Mouse (Mus musculus) forebrain, embryonic 13.5 days (tissue): ENCODE measurements around the gene Tecpr2. TPM values are rescaled to one million over a fixed set of nuclear protein-coding genes. Genes with fewer than 3 reads are reported as not detected.

Experiments
- ATAC-seq: fragments of 200-750 bp; cut with Nextera tagmentation; 2 replicates; pipeline ENCODE4 v1.8.0; 2017
- H3K27ac ChIP-seq: fragments of 300-500 bp; sonication (generic); 2 replicates; pipeline ENCODE4 v1.5.1; 2015; ENCODE audit warnings: inconsistent platforms, mild to moderate bottlenecking, moderate library complexity
- H3K27me3 ChIP-seq: fragments of 300-500 bp; sonication (generic); 2 replicates; pipeline ENCODE4 v1.6.1; 2015; ENCODE audit warnings: mild to moderate bottlenecking, inconsistent platforms
- H3K36me3 ChIP-seq: fragments of 300-500 bp; sonication (generic); 2 replicates; pipeline ENCODE4 v1.6.1; 2015; ENCODE audit warnings: mild to moderate bottlenecking, inconsistent platforms; ENCODE audit not compliant: poor library complexity, severe bottlenecking
- H3K4me1 ChIP-seq: fragments of 300-500 bp; sonication (generic); 2 replicates; pipeline ENCODE4 v1.6.1; 2015; ENCODE audit warnings: inconsistent platforms
- H3K4me2 ChIP-seq: fragments of 300-500 bp; sonication (generic); 2 replicates; pipeline ENCODE4 v1.6.1; 2015; ENCODE audit warnings: inconsistent platforms, mild to moderate bottlenecking, moderate library complexity
- H3K4me3 ChIP-seq: fragments of 300-500 bp; sonication (generic); 2 replicates; pipeline ENCODE4 v1.5.1; 2015; ENCODE audit warnings: mild to moderate bottlenecking, inconsistent platforms
- H3K9ac ChIP-seq: fragments of 300-500 bp; sonication (generic); 2 replicates; pipeline ENCODE4 v1.6.1; 2015; ENCODE audit warnings: mild to moderate bottlenecking, inconsistent platforms
- H3K9me3 ChIP-seq: fragments of 300-500 bp; sonication (generic); replicated peaks from 2 replicates; pipeline ENCODE4 v1.6.1; 2016; ENCODE audit warnings: inconsistent platforms
- WGBS: fragments of 180-500 bp; shearing (Covaris S2); methylation state at CpG from one replicate; pipeline ENCODE4 v1.1.7; 2015; 5-methylcytosine and 5-hydroxymethylcytosine counted together
- polyA plus RNA-seq: library from polyadenylated mRNA; unstranded; fragments of >200 nt; fragmentation: Nextera tagmentation; extraction: Ambion mirVana; gene quantifications from 2 replicates; pipeline ENCODE4 v1.2.1, GENCODE M21; 2015

Gene Tecpr2
- polyA plus RNA-seq, 1 experiment from 2014 or later, result 5.4 TPM

DNA sequence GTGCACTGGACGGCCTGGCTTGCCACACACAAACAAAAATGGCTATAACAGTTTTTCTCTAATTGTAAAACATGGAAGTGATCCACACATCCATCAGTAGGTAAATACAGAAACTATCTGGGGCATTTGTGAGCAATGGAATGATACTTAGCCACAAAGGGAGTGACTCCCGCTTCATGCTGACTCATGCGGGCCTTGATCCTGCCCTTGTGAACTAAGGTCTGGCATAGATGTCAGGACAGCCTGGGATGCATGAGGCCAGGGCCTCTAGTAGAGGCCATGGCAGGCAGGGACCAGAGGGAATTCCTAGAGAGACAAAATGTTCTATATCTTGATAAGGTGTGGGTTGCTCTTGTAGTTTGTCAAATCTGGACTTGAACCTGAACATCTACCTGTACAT, 64.4 kb downstream of the Tecpr2 start:
- ATAC-seq, result no peak
- Histone ChIP-seq H3K9me3 (no peaks in the 10 kb centered on the region), H3K4me1 (no peaks in the 10 kb centered on the region), H3K4me3 (no peak overlapping the region), H3K4me2 (no peak overlapping the region), H3K9ac (no peak overlapping the region), H3K36me3 (peaks cover 29% of the 10 kb centered on the region), H3K27ac (no peak overlapping the region), H3K27me3 (no peaks in the 10 kb centered on the region)
- WGBS, result 90% methylated on average over 3 of the region's 3 CpGs

DNA sequence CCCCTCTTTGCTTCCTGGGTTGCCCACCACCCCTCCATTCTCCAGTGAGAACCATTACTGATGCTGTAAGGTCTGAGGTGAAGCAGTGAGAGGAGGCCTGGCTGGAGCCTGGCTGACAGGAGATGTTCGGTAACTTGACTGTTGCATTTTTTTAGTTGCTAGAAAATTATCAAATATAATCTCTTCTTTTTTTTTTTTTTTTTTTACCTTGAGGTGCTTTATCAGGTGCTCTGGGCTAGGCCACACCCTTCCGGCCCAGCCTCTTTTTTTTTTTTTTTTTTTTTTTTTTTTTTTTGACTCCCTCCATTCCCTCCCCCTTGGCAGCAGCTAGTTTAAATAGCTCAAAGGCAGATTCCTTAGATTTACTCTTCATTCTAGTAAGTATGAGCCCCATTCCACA, 64.8 kb downstream of the Tecpr2 start:
- Histone ChIP-seq H3K4me2 (no peak overlapping the region), H3K27ac (no peak overlapping the region), H3K27me3 (no peaks in the 10 kb centered on the region), H3K9ac (no peak overlapping the region), H3K9me3 (no peaks in the 10 kb centered on the region), H3K4me1 (no peaks in the 10 kb centered on the region), H3K4me3 (no peak overlapping the region), H3K36me3 (peaks cover 26% of the 10 kb centered on the region)
- WGBS, result 86% methylated on average over 2 of the region's 2 CpGs
- no peak for ATAC-seq

DNA sequence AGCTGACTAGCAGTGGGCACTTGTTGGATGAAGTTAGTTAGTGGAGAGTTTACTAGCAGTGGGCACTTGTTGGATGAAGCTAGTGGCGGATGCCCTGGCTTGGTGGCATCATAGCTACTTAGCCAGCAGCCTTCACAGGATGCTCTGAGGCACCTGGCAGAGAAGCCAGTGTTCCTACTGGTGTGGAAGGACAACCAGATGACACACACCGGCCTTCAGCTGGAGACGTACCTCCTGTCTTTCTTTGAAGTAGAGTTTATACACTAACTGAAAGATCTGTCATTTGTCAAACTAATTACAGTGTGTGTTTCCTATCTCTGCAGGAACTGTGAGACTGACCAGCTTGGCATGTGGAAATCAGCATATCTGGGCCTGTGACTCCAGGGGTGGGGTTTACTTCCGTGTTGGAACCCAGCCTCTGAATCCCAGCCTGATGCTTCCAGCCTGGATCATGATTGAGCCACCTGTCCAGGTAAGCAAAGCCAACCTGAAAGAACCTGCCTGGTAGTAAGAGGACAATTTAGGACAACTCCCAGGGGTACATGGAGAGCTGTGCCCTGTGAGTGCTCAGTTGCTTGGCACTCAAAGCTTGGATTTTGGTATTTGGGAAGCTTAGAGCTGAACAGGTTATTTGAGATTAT, 65.4 kb downstream of the Tecpr2 start:
- no peaks in the 10 kb centered on the region for H3K9me3 ChIP-seq
- WGBS, result 93% methylated on average over 4 of the region's 4 CpGs
- H3K4me1 ChIP-seq, result no peaks in the 10 kb centered on the region
- no peak for ATAC-seq
- H3K27me3 ChIP-seq, result no peaks in the 10 kb centered on the region
- no peak overlapping the region for H3K9ac ChIP-seq
- H3K4me3 ChIP-seq, result no peak overlapping the region
- H3K27ac ChIP-seq, result no peak overlapping the region
- no peak overlapping the region for H3K4me2 ChIP-seq
- peaks cover 27% of the 10 kb centered on the region for H3K36me3 ChIP-seq

DNA sequence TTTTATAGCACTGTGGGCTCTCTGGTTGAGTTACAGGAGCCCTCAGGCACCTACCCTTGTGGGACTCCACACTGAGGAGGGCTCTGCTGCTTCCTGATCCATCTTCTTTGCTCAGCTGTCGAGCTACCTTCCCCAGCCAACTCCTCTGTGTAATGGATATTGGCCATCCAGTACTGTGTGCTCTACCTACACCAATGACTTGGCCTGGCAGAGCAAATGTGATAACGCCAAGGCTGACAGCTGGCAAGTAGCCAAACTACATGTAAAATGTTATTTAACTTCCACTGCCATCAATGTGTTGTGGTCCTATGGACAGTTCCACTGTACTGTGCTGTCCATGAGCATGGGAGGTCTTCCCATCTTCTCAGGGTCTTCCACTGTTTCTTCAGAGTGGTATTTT, 72.9 kb downstream of the Tecpr2 start:
- 97% methylated on average over 2 of the region's 2 CpGs for WGBS
- Histone ChIP-seq H3K4me1 (0 out of 2 replicates have a peak, but pooled peaks cover 3% of the 10 kb centered on the region), H3K4me2 (no peak overlapping the region), H3K9ac (no peak overlapping the region), H3K4me3 (no peak overlapping the region), H3K27me3 (no peaks in the 10 kb centered on the region), H3K27ac (no peak overlapping the region), H3K36me3 (peaks cover 19% of the 10 kb centered on the region), H3K9me3 (no peaks in the 10 kb centered on the region)
- no peak for ATAC-seq

DNA sequence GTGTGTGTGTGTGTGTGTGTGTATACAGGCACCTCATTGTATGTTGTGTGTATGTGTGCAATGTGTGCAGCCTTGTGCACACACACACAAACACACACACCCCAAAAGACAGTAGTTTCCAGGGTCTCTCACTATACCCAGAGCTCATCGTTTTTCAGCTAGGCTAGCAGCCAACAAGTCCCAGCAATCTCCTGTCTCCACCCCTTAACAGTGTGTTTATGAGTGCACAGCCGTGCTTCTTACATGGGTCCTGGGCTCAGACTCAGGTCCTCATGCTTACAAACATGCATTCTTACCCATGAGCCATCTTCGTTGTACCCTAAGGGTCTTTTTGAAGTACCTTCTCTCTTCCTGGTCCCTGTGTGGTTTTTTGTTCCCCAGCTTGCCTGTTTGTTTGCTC, 76.4 kb downstream of the Tecpr2 start:
- Histone ChIP-seq H3K27ac (no peak overlapping the region), H3K9ac (no peak overlapping the region), H3K4me3 (no peak overlapping the region), H3K36me3 (peaks cover 39% of the 10 kb centered on the region), H3K27me3 (no peaks in the 10 kb centered on the region), H3K4me1 (0 out of 2 replicates have a peak, but pooled peaks cover 3% of the 10 kb centered on the region), H3K9me3 (no peaks in the 10 kb centered on the region), H3K4me2 (no peak overlapping the region)
- WGBS, result 84% methylated on average over 3 of the region's 3 CpGs
- no peak for ATAC-seq

DNA sequence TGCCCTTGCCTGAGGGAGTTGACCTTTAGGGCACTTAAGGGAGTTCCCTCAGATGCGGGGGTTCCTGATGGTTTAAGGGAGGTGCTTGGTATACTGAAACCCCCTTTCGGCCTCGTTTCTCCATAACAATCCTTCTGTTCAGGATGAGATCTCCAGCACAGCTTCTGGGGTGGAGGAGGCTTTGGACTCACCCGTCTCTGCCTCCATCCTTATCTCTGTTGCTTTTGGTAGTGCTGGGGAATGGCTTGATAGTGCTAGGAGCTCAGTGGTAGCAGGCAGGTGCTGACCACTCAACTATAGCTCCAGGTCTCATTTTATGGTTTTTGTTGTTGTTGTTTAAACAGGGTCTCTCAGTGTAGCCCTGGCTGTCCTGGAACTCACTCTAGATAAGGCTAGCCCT, 77.0 kb downstream of the Tecpr2 start:
- H3K4me2 ChIP-seq, result no peak overlapping the region
- peaks cover 40% of the 10 kb centered on the region for H3K36me3 ChIP-seq
- no peaks in the 10 kb centered on the region for H3K27me3 ChIP-seq
- H3K4me3 ChIP-seq, result no peak overlapping the region
- no peaks in the 10 kb centered on the region for H3K9me3 ChIP-seq
- no peak overlapping the region for H3K27ac ChIP-seq
- 84% methylated on average over 4 of the region's 4 CpGs for WGBS
- 0 out of 2 replicates have a peak, but pooled peaks cover 3% of the 10 kb centered on the region for H3K4me1 ChIP-seq
- no peak overlapping the region for H3K9ac ChIP-seq
- no peak for ATAC-seq

DNA sequence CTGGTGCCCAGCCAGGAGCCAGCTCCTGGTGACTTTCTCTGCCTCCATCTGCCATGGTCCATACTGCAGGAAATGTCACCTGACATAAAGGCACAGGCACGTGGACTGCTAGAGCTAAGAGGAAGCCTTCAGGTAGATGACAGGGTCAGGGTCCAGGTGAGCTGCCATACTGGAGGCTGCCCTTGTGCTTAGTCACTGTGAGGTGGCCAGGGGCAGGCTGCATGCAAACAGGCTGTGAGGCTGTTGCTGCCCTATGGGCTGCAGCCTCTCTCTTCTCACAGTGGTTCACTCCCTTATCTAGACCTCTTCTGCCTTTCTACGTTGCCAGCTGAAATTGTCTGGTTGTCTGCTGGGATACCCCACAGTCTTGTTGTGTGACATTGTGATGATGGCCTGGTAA, 78.1 kb downstream of the Tecpr2 start:
- H3K4me1 ChIP-seq, result 0 out of 2 replicates have a peak, but pooled peaks cover 3% of the 10 kb centered on the region
- peaks cover 39% of the 10 kb centered on the region for H3K36me3 ChIP-seq
- ATAC-seq, result no peak
- H3K9ac ChIP-seq, result no peak overlapping the region
- H3K27ac ChIP-seq, result no peak overlapping the region
- no peaks in the 10 kb centered on the region for H3K9me3 ChIP-seq
- no peak overlapping the region for H3K4me2 ChIP-seq
- H3K4me3 ChIP-seq, result no peak overlapping the region
- H3K27me3 ChIP-seq, result no peaks in the 10 kb centered on the region
- 89% methylated on average over 2 of the region's 2 CpGs for WGBS

DNA sequence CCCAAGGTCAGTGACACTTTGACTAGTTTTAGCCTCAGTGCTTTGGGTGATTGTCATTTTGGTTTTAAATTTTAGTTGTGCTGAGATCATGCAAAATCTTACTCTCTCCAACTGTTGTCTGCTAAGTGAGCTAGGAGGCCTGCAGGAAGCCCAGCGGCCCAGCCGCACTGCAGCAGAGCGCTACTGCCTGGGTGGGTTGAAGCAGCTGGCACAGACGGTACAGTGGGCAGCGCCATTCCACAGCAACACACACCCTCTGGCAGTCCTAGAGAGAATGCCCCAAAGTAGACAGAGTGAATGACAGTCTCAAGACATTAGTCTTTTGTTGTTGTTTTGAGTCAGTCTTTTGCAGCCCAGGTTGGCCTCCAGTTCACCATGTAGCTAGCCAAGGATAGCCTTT, 81.3 kb downstream of the Tecpr2 start:
- ATAC-seq, result no peak
- H3K4me3 ChIP-seq, result no peak overlapping the region
- H3K36me3 ChIP-seq, result peaks cover 64% of the 10 kb centered on the region
- no peak overlapping the region for H3K27ac ChIP-seq
- no peaks in the 10 kb centered on the region for H3K4me1 ChIP-seq
- WGBS, result 99% methylated on average over 5 of the region's 5 CpGs
- H3K9me3 ChIP-seq, result no peaks in the 10 kb centered on the region
- H3K9ac ChIP-seq, result no peak overlapping the region
- no peak overlapping the region for H3K4me2 ChIP-seq
- no peaks in the 10 kb centered on the region for H3K27me3 ChIP-seq

DNA sequence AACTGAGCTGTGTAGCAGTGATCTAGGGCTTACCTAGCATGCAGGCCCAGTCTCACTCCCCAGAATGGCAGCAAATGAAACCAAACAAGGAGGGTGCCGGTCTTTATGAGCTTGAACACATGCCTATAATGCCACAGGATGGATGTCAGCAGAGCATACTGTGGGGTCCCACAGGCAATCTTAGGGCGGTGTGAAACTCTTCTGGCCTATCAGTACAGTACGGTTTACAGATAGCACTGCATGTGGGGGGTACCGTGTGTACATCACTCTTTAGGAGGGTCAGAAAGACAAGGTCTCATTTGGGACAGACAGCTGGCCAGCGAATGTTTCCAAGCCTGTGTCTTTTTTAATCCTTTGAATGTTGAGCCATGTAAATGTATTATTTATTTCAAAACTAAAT, 82.9 kb downstream of the Tecpr2 start:
- Histone ChIP-seq H3K9me3 (0 out of 2 replicates have a peak, but pooled peaks cover 2% of the 10 kb centered on the region), H3K4me2 (no peak overlapping the region), H3K4me3 (no peak overlapping the region), H3K4me1 (no peaks in the 10 kb centered on the region), H3K9ac (no peak overlapping the region), H3K36me3 (peaks cover 78% of the 10 kb centered on the region), H3K27me3 (no peaks in the 10 kb centered on the region), H3K27ac (no peak overlapping the region)
- WGBS, result 96% methylated on average over 5 of the region's 5 CpGs
- ATAC-seq, result no peak

DNA sequence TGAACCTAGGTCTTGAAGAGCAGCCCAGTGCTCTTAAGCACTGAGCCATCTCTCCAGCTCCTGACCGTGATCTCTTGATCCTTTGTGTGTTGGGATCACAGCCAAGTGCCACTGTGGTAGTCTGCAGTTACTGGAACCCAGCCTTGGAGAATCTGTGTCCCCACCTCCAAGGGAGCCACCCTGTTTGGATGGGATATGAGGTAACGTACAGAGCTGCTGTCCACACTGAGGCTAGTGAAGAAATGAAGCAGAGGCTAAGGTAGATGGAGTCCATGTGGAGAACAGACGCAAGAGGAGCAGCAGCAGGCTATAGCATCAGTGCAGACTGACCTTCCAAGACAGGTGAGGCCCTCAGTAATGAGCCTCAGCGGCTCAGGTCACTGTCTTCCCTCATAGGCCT, 84.8 kb downstream of the Tecpr2 start:
- Histone ChIP-seq H3K4me2 (no peak overlapping the region), H3K4me1 (peaks cover 11% of the 10 kb centered on the region), H3K27ac (no peak overlapping the region), H3K9me3 (0 out of 2 replicates have a peak, but pooled peaks cover 3% of the 10 kb centered on the region), H3K36me3 (peaks cover 65% of the 10 kb centered on the region), H3K27me3 (no peaks in the 10 kb centered on the region), H3K4me3 (no peak overlapping the region), H3K9ac (no peak overlapping the region)
- ATAC-seq, result no peak
- 88% methylated on average over 4 of the region's 4 CpGs for WGBS

DNA sequence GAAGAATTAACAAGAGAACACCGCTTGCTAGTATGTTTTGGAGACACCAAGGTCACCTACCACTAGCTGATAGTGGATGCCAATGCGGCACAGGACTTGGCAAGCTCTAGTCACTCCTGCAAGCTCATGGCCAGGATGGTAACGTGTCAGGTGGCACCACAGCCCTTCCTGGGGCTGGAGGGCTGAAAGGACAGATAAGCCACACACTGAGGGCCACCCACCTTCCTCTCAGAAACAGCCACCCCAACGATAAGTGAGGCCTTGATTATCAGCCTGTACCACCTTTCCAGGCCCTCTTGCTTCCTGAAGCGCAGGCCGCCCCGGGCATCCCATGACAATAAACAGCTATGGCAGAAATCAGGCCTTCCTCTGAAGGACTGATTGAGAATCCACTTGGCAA, 85.2 kb downstream of the Tecpr2 start:
- H3K4me2 ChIP-seq, result no peak overlapping the region
- no peak overlapping the region for H3K4me3 ChIP-seq
- ATAC-seq, result no peak
- peaks cover 13% of the 10 kb centered on the region for H3K4me1 ChIP-seq
- peaks cover 60% of the 10 kb centered on the region for H3K36me3 ChIP-seq
- 92% methylated on average over 7 of the region's 7 CpGs for WGBS
- no peaks in the 10 kb centered on the region for H3K27me3 ChIP-seq
- no peak overlapping the region for H3K9ac ChIP-seq
- 0 out of 2 replicates have a peak, but pooled peaks cover 3% of the 10 kb centered on the region for H3K9me3 ChIP-seq
- H3K27ac ChIP-seq, result no peak overlapping the region

DNA sequence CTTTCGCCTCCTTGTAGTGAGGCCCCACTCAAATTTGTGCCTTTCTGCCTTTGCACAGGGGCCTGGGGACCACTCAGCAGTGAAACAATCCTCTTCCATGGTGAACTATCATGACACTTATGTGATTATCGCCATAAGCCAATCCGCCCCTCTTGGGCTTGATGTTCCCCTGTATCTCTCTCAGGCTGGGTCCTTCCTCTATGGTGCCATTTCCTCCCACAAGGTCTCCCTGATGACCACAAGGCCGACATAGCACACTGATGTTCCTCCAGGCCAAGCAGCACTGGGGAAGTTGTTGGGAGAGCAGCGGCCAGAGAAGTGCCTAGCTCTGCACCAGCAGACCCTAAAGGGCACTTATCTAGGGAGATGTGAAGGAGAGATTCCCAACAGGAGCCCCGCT, 85.7 kb downstream of the Tecpr2 start:
- Histone ChIP-seq H3K4me1 (peaks cover 14% of the 10 kb centered on the region), H3K4me2 (no peak overlapping the region), H3K4me3 (no peak overlapping the region), H3K36me3 (peaks cover 56% of the 10 kb centered on the region), H3K27me3 (no peaks in the 10 kb centered on the region), H3K9me3 (0 out of 2 replicates have a peak, but pooled peaks cover 3% of the 10 kb centered on the region), H3K27ac (no peak overlapping the region), H3K9ac (no peak overlapping the region)
- 90% methylated on average over 6 of the region's 6 CpGs for WGBS
- no peak for ATAC-seq

DNA sequence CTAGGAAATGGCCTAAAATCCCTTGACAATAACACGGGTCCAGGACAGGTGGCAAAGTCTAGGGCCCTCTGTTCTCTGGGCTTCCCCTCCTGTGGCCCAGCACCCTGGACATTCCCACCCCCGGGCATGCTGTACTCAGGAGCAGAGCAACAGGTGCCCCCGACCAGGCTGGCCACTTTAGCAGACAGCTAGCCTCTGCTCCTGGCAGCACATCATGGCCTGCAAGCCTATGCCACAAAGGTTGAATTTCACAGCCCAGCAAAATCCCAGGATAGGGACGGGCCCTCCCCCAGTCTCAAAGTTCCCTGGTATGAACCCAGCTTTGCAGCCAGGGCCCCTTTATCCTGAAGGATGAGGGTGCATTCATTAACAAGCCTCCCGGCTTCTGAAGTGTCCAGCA, 86.3 kb downstream of the Tecpr2 start:
- H3K9ac ChIP-seq, result no peak overlapping the region
- H3K36me3 ChIP-seq, result peaks cover 51% of the 10 kb centered on the region
- H3K27me3 ChIP-seq, result no peaks in the 10 kb centered on the region
- 0 out of 2 replicates have a peak, but pooled peaks cover 3% of the 10 kb centered on the region for H3K9me3 ChIP-seq
- H3K4me2 ChIP-seq, result no peak overlapping the region
- peaks cover 14% of the 10 kb centered on the region for H3K4me1 ChIP-seq
- no peak overlapping the region for H3K27ac ChIP-seq
- WGBS, result 87% methylated on average over 5 of the region's 5 CpGs
- no peak overlapping the region for H3K4me3 ChIP-seq
- ATAC-seq, result no peak
